Mouse (Mus musculus): ENCODE results near the gene Cybc1. TPM values are rescaled to one million over a fixed set of nuclear protein-coding genes. Genes with fewer than 3 reads are reported as not detected.

Cybc1 gene
- polyA plus RNA-seq (2014; fragmentation: Nextera tagmentation; extraction: Ambion mirVana), result 36.3 and 39.5 TPM in 2 replicates

DNA sequence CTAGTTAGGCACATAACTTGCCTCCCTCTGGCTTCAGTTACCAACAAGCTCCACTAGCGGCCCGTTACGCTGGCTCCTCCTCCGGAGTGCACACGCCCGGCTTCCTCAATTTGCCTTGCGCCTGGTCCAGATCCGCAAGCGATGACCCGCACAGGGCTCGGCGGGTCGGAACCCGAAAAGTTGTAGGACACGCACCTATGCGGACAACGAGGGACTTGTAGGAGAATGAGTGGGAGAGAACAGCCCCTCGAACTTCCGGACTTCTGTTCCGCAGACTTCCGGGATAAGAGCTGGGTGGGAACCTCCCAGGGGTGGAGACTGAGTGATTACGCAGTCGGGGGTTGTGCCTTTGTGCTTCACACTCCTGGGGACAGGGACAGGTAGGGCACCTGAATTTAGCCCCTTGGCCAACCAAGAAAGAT, at the start of gene Cybc1:
Gene Cybc1 (minus strand): TSS at position 305 of the 422 bp plus-strand sequence.
- peak within 1 kb of the TSS; percentile 54 for H3K4me3 ChIP-seq (ENCODE audit: low read depth, low read length)
- peak; percentile 90 for ATAC-seq (ENCODE audit: low read depth)
- no peaks in the 10 kb centered on the region for H3K27me3 ChIP-seq (ENCODE audit: control insufficient read depth, insufficient read depth, low read length)
- peak within 1 kb of the TSS; percentile 80 for H3K4me2 ChIP-seq (ENCODE audit: low read depth, low read length)
- H3K9me3 ChIP-seq (ENCODE audit: control insufficient read depth, low read length), result no peaks in the 10 kb centered on the region
- peak within 1 kb of the TSS; percentile 44 for H3K9ac ChIP-seq (replicated peaks; ENCODE audit: low read depth, low read length)
- WGBS, result under 1% methylated on average over 23 of the region's 23 CpGs
- H3K27ac ChIP-seq (ENCODE audit: low read depth, low read length), result peak within 1 kb of the TSS; percentile 40
- peaks cover 13% of the 10 kb centered on the region for H3K4me1 ChIP-seq (ENCODE audit: control insufficient read depth, insufficient read depth, low read length)
- H3K36me3 ChIP-seq (ENCODE audit: control insufficient read depth, insufficient read depth, low read length), result peaks cover 14% of the 10 kb centered on the region

DNA sequence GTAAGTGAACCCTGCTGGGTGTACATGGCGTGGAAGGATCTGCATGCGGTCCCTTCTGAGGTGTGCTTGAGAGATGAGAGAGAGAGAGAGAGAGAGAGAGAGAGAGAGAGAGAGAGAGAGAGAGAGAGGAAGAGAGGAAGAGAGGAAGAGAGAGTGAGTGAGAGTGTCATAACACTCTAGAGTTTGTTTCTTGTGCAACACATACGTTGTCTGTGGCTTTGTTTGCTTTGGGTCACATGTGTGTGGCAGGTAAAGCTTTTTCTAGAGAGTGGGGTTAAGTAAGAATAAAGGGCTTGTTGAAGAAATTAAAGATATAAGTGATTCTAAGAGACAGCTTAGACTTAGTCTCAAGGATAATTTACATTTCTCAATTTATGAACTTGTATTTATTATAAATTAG, 48.9 kb upstream of the Cybc1 start:
- H3K4me3 ChIP-seq (ENCODE audit: low read depth, low read length), result no peak overlapping the region
- ATAC-seq (ENCODE audit: low read depth), result no peak
- H3K9me3 ChIP-seq (ENCODE audit: control insufficient read depth, low read length), result no peaks in the 10 kb centered on the region
- H3K27me3 ChIP-seq (ENCODE audit: control insufficient read depth, insufficient read depth, low read length), result no peaks in the 10 kb centered on the region
- 93% methylated on average over 3 of the region's 3 CpGs for WGBS
- H3K4me2 ChIP-seq (ENCODE audit: low read depth, low read length), result no peak overlapping the region
- H3K9ac ChIP-seq (replicated peaks; ENCODE audit: low read depth, low read length), result no peak overlapping the region
- no peaks in the 10 kb centered on the region for H3K4me1 ChIP-seq (ENCODE audit: control insufficient read depth, insufficient read depth, low read length)
- H3K27ac ChIP-seq (ENCODE audit: low read depth, low read length), result no peak overlapping the region
- no peaks in the 10 kb centered on the region for H3K36me3 ChIP-seq (ENCODE audit: control insufficient read depth, insufficient read depth, low read length)

DNA sequence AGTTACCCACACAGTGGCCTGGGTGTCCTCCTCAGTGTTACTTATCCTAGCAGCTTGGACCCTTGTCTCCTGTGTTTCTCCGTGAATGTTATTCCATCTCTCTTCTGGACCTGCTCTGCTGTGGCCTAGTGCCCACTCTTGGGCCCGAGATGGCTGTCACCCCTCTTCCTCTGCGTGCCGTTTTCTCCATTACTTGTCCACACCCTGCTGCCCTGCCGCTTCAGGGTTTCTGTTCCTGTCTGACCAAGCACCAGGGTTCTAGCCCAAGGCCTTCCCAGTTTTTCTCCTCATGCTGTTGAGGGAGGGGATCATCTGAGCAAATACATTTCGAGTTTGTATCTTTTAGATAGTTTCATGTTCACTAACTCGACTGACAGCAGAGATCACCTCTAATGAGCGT, 48.4 kb upstream of the Cybc1 start:
- no peaks in the 10 kb centered on the region for H3K27me3 ChIP-seq (ENCODE audit: control insufficient read depth, insufficient read depth, low read length)
- H3K9ac ChIP-seq (replicated peaks; ENCODE audit: low read depth, low read length), result no peak overlapping the region
- H3K36me3 ChIP-seq (ENCODE audit: control insufficient read depth, insufficient read depth, low read length), result no peaks in the 10 kb centered on the region
- 94% methylated on average over 8 of the region's 8 CpGs for WGBS
- no peak overlapping the region for H3K27ac ChIP-seq (ENCODE audit: low read depth, low read length)
- no peak for ATAC-seq (ENCODE audit: low read depth)
- no peaks in the 10 kb centered on the region for H3K4me1 ChIP-seq (ENCODE audit: control insufficient read depth, insufficient read depth, low read length)
- H3K9me3 ChIP-seq (ENCODE audit: control insufficient read depth, low read length), result no peaks in the 10 kb centered on the region
- H3K4me2 ChIP-seq (ENCODE audit: low read depth, low read length), result no peak overlapping the region
- no peak overlapping the region for H3K4me3 ChIP-seq (ENCODE audit: low read depth, low read length)

DNA sequence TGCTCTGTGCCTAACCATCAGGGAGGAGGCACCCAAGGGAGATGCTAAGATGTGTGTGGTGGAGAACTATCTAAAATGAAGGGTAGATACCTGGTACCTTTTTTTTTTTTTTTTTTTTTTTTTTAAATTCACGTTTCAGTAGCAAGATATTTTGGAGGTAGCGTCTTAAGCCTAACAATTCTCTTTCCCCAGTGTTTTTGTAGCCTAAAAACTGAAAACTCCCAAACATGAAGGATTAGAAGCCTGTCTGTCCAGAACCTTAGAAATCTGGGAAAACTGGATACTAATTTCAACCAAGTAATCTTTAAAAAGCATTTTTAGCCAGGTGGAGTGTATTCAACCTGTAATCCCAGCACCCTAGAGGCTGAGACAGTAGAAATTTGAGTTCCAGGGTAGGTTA, 32.0 kb upstream of the Cybc1 start:
- peak overlapping the region; percentile 95 for H3K4me3 ChIP-seq (ENCODE audit: low read depth, low read length)
- H3K9me3 ChIP-seq (ENCODE audit: control insufficient read depth, low read length), result no peaks in the 10 kb centered on the region
- ATAC-seq (ENCODE audit: low read depth), result no peak
- WGBS, result 54% methylated on average over 2 of the region's 2 CpGs
- no peaks in the 10 kb centered on the region for H3K27me3 ChIP-seq (ENCODE audit: control insufficient read depth, insufficient read depth, low read length)
- peaks cover 21% of the 10 kb centered on the region for H3K4me1 ChIP-seq (ENCODE audit: control insufficient read depth, insufficient read depth, low read length)
- peaks cover 20% of the 10 kb centered on the region for H3K36me3 ChIP-seq (ENCODE audit: control insufficient read depth, insufficient read depth, low read length)
- peak overlapping the region; percentile 97 for H3K9ac ChIP-seq (replicated peaks; ENCODE audit: low read depth, low read length)
- H3K4me2 ChIP-seq (ENCODE audit: low read depth, low read length), result peak overlapping the region; percentile 95
- H3K27ac ChIP-seq (ENCODE audit: low read depth, low read length), result no peak overlapping the region

DNA sequence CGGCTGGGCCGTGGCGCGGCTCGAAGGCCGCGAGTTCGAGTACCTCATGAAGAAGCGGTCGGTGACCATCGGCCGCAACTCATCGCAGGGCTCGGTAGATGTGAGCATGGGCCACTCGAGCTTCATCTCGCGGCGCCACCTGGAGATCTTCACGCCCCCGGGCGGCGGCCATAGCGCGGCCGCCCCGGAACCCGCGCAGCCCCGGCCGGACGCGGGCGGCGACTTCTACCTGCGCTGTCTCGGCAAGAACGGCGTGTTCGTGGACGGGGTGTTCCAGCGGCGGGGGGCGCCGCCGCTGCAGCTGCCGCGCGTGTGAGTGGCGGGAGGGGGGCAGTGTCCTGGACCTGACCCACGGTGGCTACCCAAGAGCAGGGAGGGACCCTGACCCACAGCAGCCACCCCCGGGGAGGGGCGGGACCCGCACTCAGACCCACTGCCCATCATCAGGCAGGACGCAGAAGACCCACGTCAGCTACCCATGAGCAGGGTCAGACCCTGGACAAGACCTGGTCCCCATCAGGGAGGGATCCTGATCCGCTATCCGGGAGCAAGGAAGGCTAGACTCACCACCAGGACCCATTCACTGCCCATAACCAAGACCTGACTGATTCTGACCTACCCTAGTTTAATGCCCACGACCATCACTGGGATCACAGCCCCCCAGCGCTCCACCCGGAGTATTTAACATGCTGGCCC, 31.2 kb upstream of the Cybc1 start:
- under 1% methylated on average over 51 of the region's 60 CpGs for WGBS
- peak overlapping the region; percentile 95 for H3K4me2 ChIP-seq (ENCODE audit: low read depth, low read length)
- ATAC-seq (ENCODE audit: low read depth), result peak; percentile 20; the same call in 1 of the 2 replicates
- H3K36me3 ChIP-seq (ENCODE audit: control insufficient read depth, insufficient read depth, low read length), result peaks cover 23% of the 10 kb centered on the region
- no peaks in the 10 kb centered on the region for H3K9me3 ChIP-seq (ENCODE audit: control insufficient read depth, low read length)
- H3K27ac ChIP-seq (ENCODE audit: low read depth, low read length), result peak overlapping the region; percentile 93
- peaks cover 21% of the 10 kb centered on the region for H3K4me1 ChIP-seq (ENCODE audit: control insufficient read depth, insufficient read depth, low read length)
- peak overlapping the region; percentile 97 for H3K9ac ChIP-seq (replicated peaks; ENCODE audit: low read depth, low read length)
- peak overlapping the region; percentile 95 for H3K4me3 ChIP-seq (ENCODE audit: low read depth, low read length)
- no peaks in the 10 kb centered on the region for H3K27me3 ChIP-seq (ENCODE audit: control insufficient read depth, insufficient read depth, low read length)

DNA sequence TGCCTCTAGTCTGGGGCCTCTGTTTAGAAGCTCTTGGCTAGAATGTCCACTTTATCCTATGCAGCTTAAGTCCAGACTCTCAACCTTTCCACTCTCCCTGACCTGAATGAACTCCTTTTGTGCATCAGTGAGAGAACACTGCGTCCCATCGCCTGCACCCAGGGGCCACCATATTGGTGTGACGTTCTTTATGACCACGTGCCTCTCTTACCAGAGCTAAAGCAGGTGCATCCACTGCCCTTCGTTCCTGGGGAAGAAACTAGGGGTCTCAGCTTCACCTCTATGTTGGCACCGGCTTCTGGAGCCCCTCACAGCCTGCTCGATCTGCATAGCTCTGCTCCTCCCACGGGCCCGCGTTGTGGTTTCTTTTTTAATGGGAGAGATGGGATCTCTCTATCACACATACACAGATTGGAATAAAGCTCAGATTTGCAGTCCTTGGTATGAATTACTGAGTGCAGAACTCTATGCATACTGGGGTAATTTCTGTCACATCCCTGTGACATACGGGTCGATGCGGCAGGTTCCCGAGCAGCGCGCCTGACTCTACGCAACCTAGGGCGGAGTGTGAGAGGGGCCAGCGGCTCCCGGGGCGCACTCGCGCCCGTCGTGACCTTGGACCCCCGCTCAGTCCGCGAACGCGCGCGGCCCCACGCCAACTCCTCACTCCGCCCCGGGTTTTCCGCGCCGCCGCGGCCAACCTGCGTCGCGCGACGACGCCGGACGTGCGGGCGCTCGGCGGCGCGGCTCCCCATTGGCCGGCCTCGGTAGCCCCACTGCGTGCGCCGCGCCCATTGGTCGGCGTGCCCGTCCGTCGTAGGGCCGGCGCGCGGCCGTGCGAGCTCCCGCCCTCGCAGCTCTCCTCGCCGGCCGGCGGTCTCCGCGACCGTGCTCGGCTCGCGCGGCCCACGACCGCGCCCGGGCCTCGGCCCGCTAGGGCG, 30.3 kb upstream of the Cybc1 start, which contains the start of gene Foxk2:
Gene Foxk2 (plus strand): TSS at position 831 of the 941 bp plus-strand sequence.
- peaks cover 21% of the 10 kb centered on the region for H3K4me1 ChIP-seq (ENCODE audit: control insufficient read depth, insufficient read depth, low read length)
- H3K4me2 ChIP-seq (ENCODE audit: low read depth, low read length), result peak within 1 kb of the TSS; percentile 95
- peaks cover 28% of the 10 kb centered on the region for H3K36me3 ChIP-seq (ENCODE audit: control insufficient read depth, insufficient read depth, low read length)
- WGBS, result under 1% methylated on average over 80 of the region's 91 CpGs
- peak within 1 kb of the TSS; percentile 97 for H3K9ac ChIP-seq (replicated peaks; ENCODE audit: low read depth, low read length)
- H3K27ac ChIP-seq (ENCODE audit: low read depth, low read length), result peak within 1 kb of the TSS; percentile 93
- peak; percentile 97 for ATAC-seq (ENCODE audit: low read depth)
- no peaks in the 10 kb centered on the region for H3K9me3 ChIP-seq (ENCODE audit: control insufficient read depth, low read length)
- no peaks in the 10 kb centered on the region for H3K27me3 ChIP-seq (ENCODE audit: control insufficient read depth, insufficient read depth, low read length)
- peak within 1 kb of the TSS; percentile 95 for H3K4me3 ChIP-seq (ENCODE audit: low read depth, low read length)

DNA sequence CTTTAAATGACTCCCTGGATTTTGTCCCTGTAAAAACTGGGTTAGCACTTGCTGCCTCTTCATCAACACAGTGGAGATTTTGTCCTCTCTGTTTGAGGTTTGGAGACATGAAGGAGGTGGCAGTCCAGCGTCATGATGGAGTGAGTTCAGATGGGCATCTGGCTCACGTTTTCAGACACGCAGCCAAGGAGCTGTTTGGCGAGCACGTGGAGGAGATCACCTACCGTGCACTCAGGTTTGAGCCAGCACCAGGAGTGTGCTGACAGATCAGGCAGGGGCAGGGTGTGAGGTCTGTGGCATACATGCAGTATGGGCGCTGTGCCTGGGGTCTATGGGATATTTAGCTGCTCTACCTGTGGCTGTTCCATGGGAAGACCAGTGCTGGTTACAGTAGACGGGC, 21.1 kb upstream of the Cybc1 start:
- ATAC-seq (ENCODE audit: low read depth), result no peak
- H3K27me3 ChIP-seq (ENCODE audit: control insufficient read depth, insufficient read depth, low read length), result no peaks in the 10 kb centered on the region
- WGBS, result 95% methylated on average over 8 of the region's 8 CpGs
- no peak overlapping the region for H3K4me2 ChIP-seq (ENCODE audit: low read depth, low read length)
- peaks cover 80% of the 10 kb centered on the region for H3K36me3 ChIP-seq (ENCODE audit: control insufficient read depth, insufficient read depth, low read length)
- H3K4me1 ChIP-seq (ENCODE audit: control insufficient read depth, insufficient read depth, low read length), result no peaks in the 10 kb centered on the region
- no peak overlapping the region for H3K4me3 ChIP-seq (ENCODE audit: low read depth, low read length)
- H3K27ac ChIP-seq (ENCODE audit: low read depth, low read length), result no peak overlapping the region
- no peaks in the 10 kb centered on the region for H3K9me3 ChIP-seq (ENCODE audit: control insufficient read depth, low read length)
- H3K9ac ChIP-seq (replicated peaks; ENCODE audit: low read depth, low read length), result no peak overlapping the region

DNA sequence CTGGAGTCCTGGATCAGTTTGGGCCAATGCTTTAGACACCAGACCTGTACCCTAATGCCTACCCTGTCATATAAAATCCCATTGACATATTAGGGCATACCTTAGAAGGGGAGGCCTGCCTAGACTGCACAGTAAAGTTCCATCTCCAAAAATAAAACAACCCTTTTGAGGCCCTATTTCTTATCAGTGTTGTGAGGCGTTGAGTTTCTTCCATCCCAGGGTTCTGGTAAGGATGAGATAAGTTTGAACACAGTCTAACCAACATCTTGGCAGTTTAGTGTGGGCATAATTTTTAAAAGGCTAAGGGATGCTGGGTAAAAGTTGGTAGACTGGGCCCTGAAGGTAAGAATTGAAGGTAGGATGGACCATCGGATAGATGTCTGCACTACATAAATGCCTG, 10.5 kb upstream of the Cybc1 start:
- H3K27ac ChIP-seq (ENCODE audit: low read depth, low read length), result no peak overlapping the region
- H3K9me3 ChIP-seq (ENCODE audit: control insufficient read depth, low read length), result no peaks in the 10 kb centered on the region
- no peak overlapping the region for H3K9ac ChIP-seq (replicated peaks; ENCODE audit: low read depth, low read length)
- H3K27me3 ChIP-seq (ENCODE audit: control insufficient read depth, insufficient read depth, low read length), result no peaks in the 10 kb centered on the region
- no peak for ATAC-seq (ENCODE audit: low read depth)
- WGBS, result 99% methylated on average over 2 of the region's 2 CpGs
- no peak overlapping the region for H3K4me3 ChIP-seq (ENCODE audit: low read depth, low read length)
- peaks cover 21% of the 10 kb centered on the region for H3K36me3 ChIP-seq (ENCODE audit: control insufficient read depth, insufficient read depth, low read length)
- peaks cover 13% of the 10 kb centered on the region for H3K4me1 ChIP-seq (ENCODE audit: control insufficient read depth, insufficient read depth, low read length)
- H3K4me2 ChIP-seq (ENCODE audit: low read depth, low read length), result no peak overlapping the region
